Mouse (Mus musculus): Measurements from ENCODE around the gene Thsd4. TPM values are rescaled to one million over a fixed set of nuclear protein-coding genes. Genes with fewer than 3 reads are reported as not detected.

Gene Thsd4
- polyA plus RNA-seq, 1 experiment from 2014 or later, result 5.6 TPM

GRCm38 (mm10) chr9:60527051-60527450 is 5.2 kb upstream of the Thsd4 start:
- Histone ChIP-seq H3K4me2 (ENCODE audit: low read length) (no peak overlapping the region), H3K9me3 (ENCODE audit: control insufficient read depth, low read length) (no peaks in the 10 kb centered on the region), H3K27ac (replicated peaks; ENCODE audit: low read depth, low read length) (no peak overlapping the region), H3K9ac (replicated peaks; ENCODE audit: low read length) (no peak overlapping the region), H3K27me3 (ENCODE audit: control insufficient read depth, insufficient read depth, low read length) (peaks cover 5% of the 10 kb centered on the region), H3K4me1 (ENCODE audit: control insufficient read depth, insufficient read depth, low read length) (no peaks in the 10 kb centered on the region), H3K36me3 (ENCODE audit: control insufficient read depth, insufficient read depth, low read length) (no peaks in the 10 kb centered on the region), H3K4me3 (replicated peaks; ENCODE audit: low read depth, low read length) (no peak overlapping the region)
- 79% methylated on average over 5 of the region's 5 CpGs for WGBS
- ATAC-seq (ENCODE audit: low FRiP score, low TSS enrichment) (no peak), DNase-seq (no peak)

DNA sequence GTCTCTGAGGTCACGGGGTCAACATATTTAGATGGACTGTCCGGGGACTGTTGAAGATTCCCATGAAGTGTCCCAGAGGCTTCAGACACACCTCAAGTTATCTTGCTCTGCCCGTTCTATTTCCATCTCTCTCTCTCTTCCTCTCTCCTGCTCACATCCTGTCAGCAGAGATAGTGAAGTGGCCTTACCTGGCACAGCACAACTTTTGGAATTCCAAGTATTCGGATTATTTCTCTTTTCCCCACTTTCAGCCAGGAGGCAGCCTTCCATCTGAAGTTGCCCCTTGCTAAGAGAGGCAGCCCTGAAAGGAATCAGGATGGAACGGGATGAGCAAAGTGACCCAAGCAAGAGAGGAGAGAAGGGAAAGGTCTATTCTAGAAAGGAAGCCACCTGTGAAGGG is 4.3 kb upstream of the Thsd4 start:
- WGBS, result 88% methylated on average over 5 of the region's 5 CpGs
- no peak for ATAC-seq (ENCODE audit: low FRiP score, low TSS enrichment)
- no peaks in the 10 kb centered on the region for H3K9me3 ChIP-seq (ENCODE audit: control insufficient read depth, low read length)
- no peak overlapping the region for H3K4me3 ChIP-seq (replicated peaks; ENCODE audit: low read depth, low read length)
- DNase-seq, result no peak
- H3K36me3 ChIP-seq (ENCODE audit: control insufficient read depth, insufficient read depth, low read length), result no peaks in the 10 kb centered on the region
- H3K27me3 ChIP-seq (ENCODE audit: control insufficient read depth, insufficient read depth, low read length), result peaks cover 8% of the 10 kb centered on the region
- no peak overlapping the region for H3K4me2 ChIP-seq (ENCODE audit: low read length)
- H3K27ac ChIP-seq (replicated peaks; ENCODE audit: low read depth, low read length), result no peak overlapping the region
- no peak overlapping the region for H3K9ac ChIP-seq (replicated peaks; ENCODE audit: low read length)
- no peaks in the 10 kb centered on the region for H3K4me1 ChIP-seq (ENCODE audit: control insufficient read depth, insufficient read depth, low read length)

- Histone ChIP-seq H3K4me2 (ENCODE audit: low read length) (peak overlapping the region; percentile 77), H3K27me3 (ENCODE audit: control insufficient read depth, insufficient read depth, low read length) (peaks cover 14% of the 10 kb centered on the region), H3K4me3 (replicated peaks; ENCODE audit: low read depth, low read length) (peak overlapping the region; percentile 45), H3K9ac (replicated peaks; ENCODE audit: low read length) (peak overlapping the region; percentile 49; the same call in 1 of the 2 replicates), H3K36me3 (ENCODE audit: control insufficient read depth, insufficient read depth, low read length) (no peaks in the 10 kb centered on the region), H3K27ac (replicated peaks; ENCODE audit: low read depth, low read length) (no peak overlapping the region), H3K4me1 (ENCODE audit: control insufficient read depth, insufficient read depth, low read length) (peaks cover 32% of the 10 kb centered on the region), H3K9me3 (ENCODE audit: control insufficient read depth, low read length) (no peaks in the 10 kb centered on the region)
- DNase-seq (no peak), ATAC-seq (ENCODE audit: low FRiP score, low TSS enrichment) (no peak)
- 38% methylated on average over 5 of the region's 5 CpGs for whole genome bisulfite sequencing
Observed at GRCm38 (mm10) chr9:60521143-60521542, 703 bp downstream of the Thsd4 start.

- H3K9me3 ChIP-seq (ENCODE audit: control insufficient read depth, low read length), result no peaks in the 10 kb centered on the region
- DNase-seq, result peak; percentile 45
- ATAC-seq (ENCODE audit: low FRiP score, low TSS enrichment), result no peak
- H3K9ac ChIP-seq (replicated peaks; ENCODE audit: low read length), result no peak overlapping the region
- no peaks in the 10 kb centered on the region for H3K36me3 ChIP-seq (ENCODE audit: control insufficient read depth, insufficient read depth, low read length)
- peak overlapping the region; percentile 77 for H3K4me2 ChIP-seq (ENCODE audit: low read length)
- 15% methylated on average over 3 of the region's 3 CpGs for WGBS
- H3K27me3 ChIP-seq (ENCODE audit: control insufficient read depth, insufficient read depth, low read length), result peaks cover 14% of the 10 kb centered on the region
- no peak overlapping the region; the same call in 1 of the 2 replicates for H3K27ac ChIP-seq (replicated peaks; ENCODE audit: low read depth, low read length)
- no peak overlapping the region for H3K4me3 ChIP-seq (replicated peaks; ENCODE audit: low read depth, low read length)
- H3K4me1 ChIP-seq (ENCODE audit: control insufficient read depth, insufficient read depth, low read length), result peaks cover 32% of the 10 kb centered on the region
Observed at GRCm38 (mm10) chr9:60519601-60520000, 2.2 kb downstream of the Thsd4 start.

- Histone ChIP-seq H3K9ac (replicated peaks; ENCODE audit: low read length) (no peak overlapping the region), H3K4me1 (ENCODE audit: control insufficient read depth, insufficient read depth, low read length) (peaks cover 32% of the 10 kb centered on the region), H3K36me3 (ENCODE audit: control insufficient read depth, insufficient read depth, low read length) (no peaks in the 10 kb centered on the region), H3K27ac (replicated peaks; ENCODE audit: low read depth, low read length) (no peak overlapping the region), H3K4me3 (replicated peaks; ENCODE audit: low read depth, low read length) (no peak overlapping the region), H3K4me2 (ENCODE audit: low read length) (no peak overlapping the region), H3K27me3 (ENCODE audit: control insufficient read depth, insufficient read depth, low read length) (peaks cover 14% of the 10 kb centered on the region), H3K9me3 (ENCODE audit: control insufficient read depth, low read length) (no peaks in the 10 kb centered on the region)
- ATAC-seq (ENCODE audit: low FRiP score, low TSS enrichment), result no peak
- 31% methylated on average over 3 of the region's 3 CpGs for WGBS
- no peak for DNase-seq
Observed at GRCm38 (mm10) chr9:60518216-60518615, 3.6 kb downstream of the Thsd4 start.

DNA sequence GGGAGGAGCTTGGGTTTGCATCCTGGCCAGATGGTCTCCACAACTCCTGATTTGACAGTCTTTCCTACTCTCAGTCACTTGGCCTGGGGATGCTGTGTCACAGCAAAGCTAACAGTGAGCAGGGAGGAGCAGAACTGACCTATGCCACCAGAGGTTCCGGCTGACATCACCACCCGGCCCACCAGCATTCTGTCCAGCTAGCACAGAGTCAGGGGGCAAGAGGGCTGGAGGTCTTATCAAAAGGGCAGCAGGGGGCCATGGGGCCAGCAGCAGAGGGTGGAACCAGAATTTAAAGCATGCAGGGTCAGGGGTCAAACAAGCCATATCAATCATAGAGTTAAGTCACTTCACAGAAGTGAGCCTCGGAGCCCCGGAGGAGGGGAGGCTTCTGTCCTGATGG is 4.7 kb downstream of the Thsd4 start:
- Histone ChIP-seq H3K27ac (replicated peaks; ENCODE audit: low read depth, low read length) (no peak overlapping the region), H3K9ac (replicated peaks; ENCODE audit: low read length) (no peak overlapping the region), H3K9me3 (ENCODE audit: control insufficient read depth, low read length) (no peaks in the 10 kb centered on the region), H3K4me2 (ENCODE audit: low read length) (no peak overlapping the region), H3K4me3 (replicated peaks; ENCODE audit: low read depth, low read length) (no peak overlapping the region), H3K36me3 (ENCODE audit: control insufficient read depth, insufficient read depth, low read length) (no peaks in the 10 kb centered on the region), H3K4me1 (ENCODE audit: control insufficient read depth, insufficient read depth, low read length) (peaks cover 32% of the 10 kb centered on the region), H3K27me3 (ENCODE audit: control insufficient read depth, insufficient read depth, low read length) (peaks cover 8% of the 10 kb centered on the region; the same call in 1 of the 2 replicates)
- WGBS, result 13% methylated on average over 4 of the region's 4 CpGs
- DNase-seq (no peak), ATAC-seq (ENCODE audit: low FRiP score, low TSS enrichment) (no peak)

GRCm38 (mm10) chr9:60516379-60516778 is 5.5 kb downstream of the Thsd4 start:
- no peak for ATAC-seq (ENCODE audit: low FRiP score, low TSS enrichment)

DNA sequence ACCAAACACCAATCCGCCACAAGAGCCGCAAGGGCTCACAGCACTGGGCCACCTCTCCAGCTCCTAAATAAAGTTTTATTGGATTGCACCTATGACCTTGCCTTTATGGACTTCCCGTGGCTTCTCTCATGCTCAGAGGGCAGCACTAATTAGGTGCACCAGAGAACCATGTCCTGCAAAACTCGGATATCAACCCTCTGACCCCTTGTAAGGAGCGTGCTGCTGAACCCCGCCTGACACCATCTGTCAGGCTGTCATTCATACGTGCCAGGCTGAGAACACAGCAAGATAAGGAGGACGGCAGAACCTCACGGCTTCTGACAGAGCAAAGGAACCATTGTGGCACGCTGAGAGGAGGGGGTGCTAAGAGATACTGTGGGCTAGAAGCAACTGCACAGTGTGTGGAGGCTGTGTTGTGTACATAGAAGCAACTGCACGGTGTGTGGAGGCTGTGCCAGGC is 8.5 kb downstream of the Thsd4 start:
- no peak overlapping the region for H3K27ac ChIP-seq (replicated peaks; ENCODE audit: low read depth, low read length)
- no peaks in the 10 kb centered on the region for H3K36me3 ChIP-seq (ENCODE audit: control insufficient read depth, insufficient read depth, low read length)
- DNase-seq (no peak), ATAC-seq (ENCODE audit: low FRiP score, low TSS enrichment) (no peak)
- H3K9me3 ChIP-seq (ENCODE audit: control insufficient read depth, low read length), result no peaks in the 10 kb centered on the region
- peaks cover 4% of the 10 kb centered on the region; the same call in 1 of the 2 replicates for H3K27me3 ChIP-seq (ENCODE audit: control insufficient read depth, insufficient read depth, low read length)
- WGBS, result 38% methylated on average over 11 of the region's 11 CpGs
- H3K4me2 ChIP-seq (ENCODE audit: low read length), result no peak overlapping the region
- H3K9ac ChIP-seq (replicated peaks; ENCODE audit: low read length), result no peak overlapping the region
- H3K4me3 ChIP-seq (replicated peaks; ENCODE audit: low read depth, low read length), result no peak overlapping the region
- peaks cover 20% of the 10 kb centered on the region; the same call in 1 of the 2 replicates for H3K4me1 ChIP-seq (ENCODE audit: control insufficient read depth, insufficient read depth, low read length)

More at GRCm38 (mm10) chr9:60516379-60516778, 5.5 kb downstream of the Thsd4 start:
- H3K27ac ChIP-seq (replicated peaks; ENCODE audit: low read depth, low read length), result no peak overlapping the region
- H3K36me3 ChIP-seq (ENCODE audit: control insufficient read depth, insufficient read depth, low read length), result no peaks in the 10 kb centered on the region
- no peak overlapping the region for H3K9ac ChIP-seq (replicated peaks; ENCODE audit: low read length)
- H3K27me3 ChIP-seq (ENCODE audit: control insufficient read depth, insufficient read depth, low read length), result peaks cover 8% of the 10 kb centered on the region; the same call in 1 of the 2 replicates
- no peak overlapping the region for H3K4me2 ChIP-seq (ENCODE audit: low read length)
- H3K4me3 ChIP-seq (replicated peaks; ENCODE audit: low read depth, low read length), result no peak overlapping the region
- 93% methylated on average over 4 of the region's 4 CpGs for WGBS
- DNase-seq, result no peak
- no peaks in the 10 kb centered on the region for H3K9me3 ChIP-seq (ENCODE audit: control insufficient read depth, low read length)
- peaks cover 32% of the 10 kb centered on the region for H3K4me1 ChIP-seq (ENCODE audit: control insufficient read depth, insufficient read depth, low read length)

GRCm38 (mm10) chr9:60510876-60511275 is 11.0 kb downstream of the Thsd4 start:
- Histone ChIP-seq H3K4me1 (ENCODE audit: control insufficient read depth, insufficient read depth, low read length) (0 out of 2 replicates have a peak, but pooled peaks cover 4% of the 10 kb centered on the region), H3K9ac (replicated peaks; ENCODE audit: low read length) (no peak overlapping the region), H3K4me3 (replicated peaks; ENCODE audit: low read depth, low read length) (no peak overlapping the region), H3K4me2 (ENCODE audit: low read length) (no peak overlapping the region), H3K27ac (replicated peaks; ENCODE audit: low read depth, low read length) (no peak overlapping the region), H3K9me3 (ENCODE audit: control insufficient read depth, low read length) (no peaks in the 10 kb centered on the region), H3K27me3 (ENCODE audit: control insufficient read depth, insufficient read depth, low read length) (no peaks in the 10 kb centered on the region), H3K36me3 (ENCODE audit: control insufficient read depth, insufficient read depth, low read length) (no peaks in the 10 kb centered on the region)
- WGBS, result 35% methylated on average over 6 of the region's 6 CpGs
- no peak for DNase-seq
- ATAC-seq (ENCODE audit: low FRiP score, low TSS enrichment), result no peak

Data from midbrain, embryonic 14.5 days (tissue).